Mouse (Mus musculus) hindlimb bud, embryonic 11.5 days (tissue): ENCODE data around the gene Maml3.

Experiments
- DNase-seq: peaks from one replicate; pipeline ENCODE4 v3.0.0-alpha.2; 2012; ENCODE audit warnings: low read depth, low spot score; ENCODE audit errors: extremely low spot score

Gene Maml3

DNA sequence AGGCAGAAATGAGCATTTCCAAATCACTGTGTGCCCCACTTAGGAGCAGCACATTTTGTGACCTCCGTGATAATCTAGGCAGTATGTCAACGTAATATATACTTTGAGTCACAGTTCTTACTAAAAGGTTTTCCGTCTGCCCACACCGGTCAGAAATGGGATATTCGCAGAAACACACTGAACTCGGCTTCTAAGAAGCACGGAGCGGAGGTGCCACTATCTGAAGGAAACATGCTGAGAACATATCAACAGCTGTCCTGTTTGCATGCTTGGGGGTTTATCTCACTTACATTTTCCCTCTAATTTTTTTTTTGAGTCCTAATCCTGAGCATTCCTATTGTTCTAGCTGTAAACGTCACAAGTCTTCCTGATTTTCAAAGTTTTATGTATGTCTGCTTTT, 226.3 kb downstream of the Maml3 start:
- DNase-seq, result no peak

DNA sequence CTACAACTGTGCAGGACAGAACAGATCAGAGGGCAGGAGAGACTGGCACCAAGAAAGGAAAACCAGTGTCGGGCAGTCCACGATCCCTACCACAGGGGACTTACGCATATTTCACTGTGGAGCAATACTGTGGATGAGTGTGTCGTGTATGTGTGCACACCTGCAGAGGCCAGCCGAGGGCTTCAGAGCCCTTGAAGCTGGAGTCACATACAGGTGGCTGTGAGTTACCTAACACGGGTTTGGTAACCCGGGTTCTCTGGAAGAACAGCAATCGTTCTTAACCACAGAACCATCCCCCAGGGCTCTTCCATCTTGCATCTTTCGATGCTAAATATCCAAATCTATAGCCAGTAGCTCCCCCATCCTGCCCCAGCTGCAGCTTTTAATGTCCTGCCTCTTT, 228.1 kb downstream of the Maml3 start:
- DNase-seq, result no peak

DNA sequence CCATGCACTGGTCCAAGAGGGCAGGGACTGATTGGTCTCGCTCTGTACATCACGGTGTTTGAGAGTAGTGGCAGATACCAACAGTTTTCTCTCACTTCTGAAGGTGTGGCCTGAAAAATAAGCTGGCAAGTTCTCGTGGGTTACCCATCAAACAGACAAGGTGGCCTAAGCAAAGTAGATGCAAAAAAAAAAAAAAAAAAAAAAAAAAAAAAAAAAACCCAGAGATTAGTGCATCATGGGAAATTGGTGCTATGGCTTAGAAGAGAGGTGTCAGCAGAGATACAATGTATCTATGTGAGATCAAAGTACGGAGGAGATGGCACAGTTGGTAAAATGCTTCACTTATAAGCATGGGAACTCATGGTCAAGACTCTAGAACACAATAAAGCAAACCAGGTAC, 229.2 kb downstream of the Maml3 start:
- DNase-seq, result no peak

- DNase-seq, result no peak
Observed at GRCm38 (mm10) chr3:51874252-51874651, 230.6 kb downstream of the Maml3 start.

- no peak for DNase-seq
Observed at GRCm38 (mm10) chr3:51872771-51873170, 232.1 kb downstream of the Maml3 start.

GRCm38 (mm10) chr3:51871346-51871745, 233.5 kb downstream of the Maml3 start:
- no peak for DNase-seq

DNA sequence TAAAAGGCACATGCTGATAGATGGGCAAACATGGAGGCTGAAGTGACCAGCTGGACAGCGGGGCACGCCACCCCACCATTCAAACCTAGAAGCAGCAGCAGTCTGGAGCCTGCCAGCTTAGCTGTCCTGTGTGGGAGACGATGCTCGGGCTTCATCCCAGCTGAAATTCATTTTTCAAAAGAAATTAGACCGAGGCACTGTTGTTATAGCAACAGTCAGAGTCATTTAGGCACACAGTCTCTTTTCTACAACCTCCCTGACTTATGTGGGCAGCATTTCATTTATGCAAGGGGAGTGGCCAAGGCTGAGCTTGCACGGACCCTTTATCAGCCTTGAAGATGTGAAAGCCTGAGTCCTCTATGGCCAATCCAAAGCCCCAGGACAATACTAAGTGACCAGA, 234.9 kb downstream of the Maml3 start:
- no peak for DNase-seq

GRCm38 (mm10) chr3:51868857-51869256, 236.0 kb downstream of the Maml3 start:
- no peak for DNase-seq

GRCm38 (mm10) chr3:51866446-51866845, 238.4 kb downstream of the Maml3 start:
- DNase-seq, result no peak

- DNase-seq, result no peak
Observed at GRCm38 (mm10) chr3:51861631-51862030, 243.2 kb downstream of the Maml3 start.

DNA sequence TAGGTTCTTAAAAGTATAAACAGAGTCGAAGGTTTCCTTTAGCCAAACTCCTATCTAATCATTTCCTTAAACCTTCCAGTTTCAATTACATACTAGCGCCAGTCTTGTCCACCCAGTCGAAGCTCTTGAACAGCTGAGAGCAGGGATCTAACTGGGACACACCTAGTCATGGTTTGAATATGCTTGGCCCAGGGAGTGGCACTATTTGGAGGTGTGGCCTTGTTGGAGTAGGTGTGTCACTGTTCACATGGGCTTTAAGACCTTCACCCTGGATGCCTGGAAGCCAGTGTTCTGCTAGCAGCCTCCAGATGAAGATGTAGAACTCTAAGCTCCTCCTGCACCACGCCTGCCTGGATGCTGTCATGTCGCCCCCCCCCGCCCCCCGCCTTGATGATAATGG, 244.4 kb downstream of the Maml3 start:
- DNase-seq, result no peak

- DNase-seq, result no peak
Observed at GRCm38 (mm10) chr3:51859208-51859607, 245.7 kb downstream of the Maml3 start.

- no peak for DNase-seq
Observed at GRCm38 (mm10) chr3:51854152-51854551, 250.7 kb downstream of the Maml3 start.

GRCm38 (mm10) chr3:51853610-51854009, 251.3 kb downstream of the Maml3 start:
- DNase-seq, result no peak

- no peak for DNase-seq
Observed at GRCm38 (mm10) chr3:51852692-51853091, 252.2 kb downstream of the Maml3 start.

- DNase-seq, result no peak
Observed at GRCm38 (mm10) chr3:51851596-51851995, 253.3 kb downstream of the Maml3 start.

DNA sequence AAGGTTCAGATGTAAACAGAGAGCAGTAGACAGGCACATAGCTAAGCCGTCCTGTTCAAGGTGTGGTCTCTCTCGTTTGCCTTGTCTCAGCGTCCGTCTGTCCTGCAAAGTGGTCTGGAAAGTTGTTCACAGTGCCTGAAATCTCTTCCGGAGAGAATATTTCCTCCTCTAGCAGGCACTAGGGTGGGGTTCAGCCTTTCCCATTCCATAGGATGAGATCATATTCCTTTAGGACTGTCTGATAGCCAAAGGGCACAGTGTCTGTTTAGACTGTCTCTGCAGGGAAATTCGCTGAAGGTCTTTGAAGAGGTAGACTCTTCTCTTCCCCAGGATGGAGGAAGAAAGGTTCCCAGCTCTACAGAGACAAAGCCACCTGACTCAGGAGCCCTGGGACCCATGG, 255.4 kb downstream of the Maml3 start:
- DNase-seq, result no peak

DNA sequence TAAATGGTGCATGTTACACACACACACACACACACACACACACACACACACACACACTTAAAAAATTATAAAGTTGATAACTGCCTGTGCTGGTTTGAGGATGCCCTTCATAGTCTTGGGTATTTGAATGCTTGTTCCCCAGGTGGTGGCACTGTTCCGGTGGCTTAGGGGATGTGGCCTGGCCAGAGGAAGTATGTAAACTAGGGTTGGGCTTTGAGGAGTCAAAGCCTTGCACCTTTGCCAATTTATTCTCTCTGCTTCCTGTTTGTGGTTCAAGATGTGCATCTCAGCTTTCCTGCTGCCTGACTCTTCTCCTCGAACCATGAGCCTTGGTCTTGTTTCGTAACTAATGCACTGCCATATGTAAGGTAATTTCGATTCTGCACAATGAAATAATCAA, 257.6 kb downstream of the Maml3 start:
- DNase-seq, result no peak

- no peak for DNase-seq
Observed at GRCm38 (mm10) chr3:51844255-51844654, 260.6 kb downstream of the Maml3 start.

GRCm38 (mm10) chr3:51842140-51842539, 262.7 kb downstream of the Maml3 start:
- no peak for DNase-seq

- no peak for DNase-seq
Observed at GRCm38 (mm10) chr3:51841598-51841997, 263.3 kb downstream of the Maml3 start.

DNA sequence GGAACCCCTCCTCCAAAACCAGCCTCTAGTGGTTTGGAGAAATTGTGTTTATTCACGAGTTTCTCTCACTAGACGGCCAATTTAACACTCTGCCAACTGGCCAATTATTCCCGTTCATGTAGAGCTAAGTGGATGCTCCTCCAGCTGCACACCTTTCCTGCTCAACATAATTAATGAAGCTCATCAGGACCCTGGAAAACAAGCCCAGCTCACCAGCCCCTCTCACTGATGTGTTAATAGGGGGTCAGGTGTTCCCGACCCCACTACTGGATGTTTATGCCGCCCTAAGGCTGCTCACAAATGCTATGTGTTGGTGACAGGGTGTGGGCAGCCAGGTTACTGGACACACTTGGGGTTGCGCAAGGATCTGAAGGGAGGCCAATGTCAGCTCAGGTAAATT, 263.7 kb downstream of the Maml3 start:
- DNase-seq, result no peak

- no peak for DNase-seq
Observed at GRCm38 (mm10) chr3:51840095-51840805, 264.6 kb downstream of the Maml3 start.
